11 mouse cellular contexts compared by ENCODE assay signal in genomic region chr4:61855831-61856698, GRCm38 (mm10). TPM values are rescaled to one million over a fixed set of nuclear protein-coding genes. Genes with fewer than 3 reads are reported as not detected.
DNase-seq lines count a peak whose midpoint lies in the region; ATAC-seq lines count a peak whose summit lies in the region.
"Had no signal": no experiment of that assay in that cellular context is flagged by ENCODE, and none has a peak within 500 bp of the region (broad histone marks: within the 10 kb centered on the region; RNA-seq: fewer than 3 reads in every experiment).

No protein-coding gene starts in this region.

- intact Hi-C loops in heart, postnatal 36 days (cut with DNase I), result no loop called here

- H3K4me2 ChIP-seq in heart, embryonic 13.5 days, result no peak overlapping the region
- no peak overlapping the region for H3K4me2 ChIP-seq in midbrain, embryonic 12.5 days (replicated peaks)
- H3K4me2 ChIP-seq in midbrain, embryonic 15.5 days, result no peak overlapping the region
- H3K4me2 ChIP-seq in midbrain, embryonic 13.5 days (replicated peaks), result no peak overlapping the region

- peak overlapping the region; percentile 82 for H3K27ac ChIP-seq in heart, embryonic 13.5 days (replicated peaks)
- no peak overlapping the region for H3K27ac ChIP-seq in midbrain, embryonic 12.5 days (replicated peaks)
- no peak overlapping the region for H3K27ac ChIP-seq in midbrain, embryonic 15.5 days
- H3K27ac ChIP-seq in midbrain, embryonic 13.5 days, result no peak overlapping the region

- no peak overlapping the region for H3K4me3 ChIP-seq in heart, embryonic 13.5 days
- no peak overlapping the region for H3K4me3 ChIP-seq in midbrain, embryonic 12.5 days
- no peak overlapping the region for H3K4me3 ChIP-seq in midbrain, embryonic 15.5 days
- H3K4me3 ChIP-seq in midbrain, embryonic 13.5 days (replicated peaks), result no peak overlapping the region

- WGBS in heart, embryonic 13.5 days, result 54% methylated on average over 18 of the region's 18 CpGs
- 95% methylated on average over 18 of the region's 18 CpGs for WGBS in midbrain, embryonic 12.5 days
- 93% methylated on average over 18 of the region's 18 CpGs for WGBS in midbrain, embryonic 15.5 days
- 92% methylated on average over 18 of the region's 18 CpGs for WGBS in midbrain, embryonic 13.5 days

- H3K27me3 ChIP-seq in heart, embryonic 13.5 days (replicated peaks), result no peaks in the 10 kb centered on the region
- H3K27me3 ChIP-seq in midbrain, embryonic 12.5 days, result no peaks in the 10 kb centered on the region
- no peaks in the 10 kb centered on the region for H3K27me3 ChIP-seq in midbrain, embryonic 15.5 days (replicated peaks)
- no peaks in the 10 kb centered on the region for H3K27me3 ChIP-seq in midbrain, embryonic 13.5 days

- peaks cover 15% of the 10 kb centered on the region; the same call in 1 of the 2 replicates for H3K9me3 ChIP-seq in heart, embryonic 13.5 days
- H3K9me3 ChIP-seq in midbrain, embryonic 12.5 days, result peaks cover 6% of the 10 kb centered on the region
- H3K9me3 ChIP-seq in midbrain, embryonic 15.5 days, result no peaks in the 10 kb centered on the region
- H3K9me3 ChIP-seq in midbrain, embryonic 13.5 days, result peaks cover 6% of the 10 kb centered on the region; the same call in 1 of the 2 replicates

- H3K36me3 ChIP-seq in heart, embryonic 13.5 days, result no peaks in the 10 kb centered on the region
- H3K36me3 ChIP-seq in midbrain, embryonic 12.5 days, result no peaks in the 10 kb centered on the region
- no peaks in the 10 kb centered on the region for H3K36me3 ChIP-seq in midbrain, embryonic 15.5 days (replicated peaks)
- no peaks in the 10 kb centered on the region for H3K36me3 ChIP-seq in midbrain, embryonic 13.5 days

- DNase-seq in heart, postnatal 36 days, result no peak
- no peak for DNase-seq in adrenal gland, adult 2 months
- no peak for DNase-seq in thymus, postnatal 25 days
- DNase-seq in gastrocnemius, postnatal 10 days, result no peak

- no peak overlapping the region for H3K9ac ChIP-seq in heart, embryonic 13.5 days
- H3K9ac ChIP-seq in midbrain, embryonic 12.5 days (replicated peaks), result no peak overlapping the region
- no peak overlapping the region for H3K9ac ChIP-seq in midbrain, embryonic 15.5 days
- no peak overlapping the region for H3K9ac ChIP-seq in midbrain, embryonic 13.5 days (replicated peaks)

- H3K4me1 ChIP-seq in heart, embryonic 13.5 days, result peaks cover 12% of the 10 kb centered on the region
- H3K4me1 ChIP-seq in midbrain, embryonic 12.5 days, result no peaks in the 10 kb centered on the region
- H3K4me1 ChIP-seq in midbrain, embryonic 15.5 days, result no peaks in the 10 kb centered on the region
- no peaks in the 10 kb centered on the region for H3K4me1 ChIP-seq in midbrain, embryonic 13.5 days (replicated peaks)

- peak; percentile 75 for ATAC-seq in heart, embryonic 13.5 days (ENCODE audit: extremely low read depth, insufficient number of reproducible peaks, low FRiP score, low TSS enrichment)
- peak; percentile 60; the same call in 1 of the 2 replicates for ATAC-seq in midbrain, embryonic 12.5 days (ENCODE audit: low FRiP score, low read depth)
- no peak for ATAC-seq in midbrain, embryonic 15.5 days (replicated peaks)
- peak; percentile 55 for ATAC-seq in midbrain, embryonic 13.5 days
- ATAC-seq: CD4-positive, CD25-positive, alpha-beta regulatory T cell, adult 4 months had no signal

RNA-seq across cellular contexts. Expression of gene Mup5, which starts 21.0 kb away (rescaled TPM):
- not detected in 2 replicates for polyA plus RNA-seq in heart, embryonic 13.5 days (2015; fragmentation: Nextera tagmentation; extraction: Ambion mirVana)
- not detected for total RNA-seq in heart, postnatal 36 days (2021)
- not detected in 2 replicates for polyA plus RNA-seq in midbrain, embryonic 12.5 days (2016; fragmentation: Nextera tagmentation; extraction: Ambion mirVana)
- not detected in 2 replicates for polyA plus RNA-seq in midbrain, embryonic 15.5 days (2015; fragmentation: Nextera tagmentation; extraction: Ambion mirVana)
- polyA plus RNA-seq in midbrain, embryonic 13.5 days (2015; fragmentation: Nextera tagmentation; extraction: Ambion mirVana), result not detected in 2 replicates
- not detected for total RNA-seq in adrenal gland, adult 2 months (2021)
- not detected in 2 replicates for polyA plus RNA-seq in adrenal gland, adult 2 months (2012; rRNA removed)
- total RNA-seq in gastrocnemius, postnatal 10 days (2021), result not detected
- total RNA-seq: common myeloid progenitor, adult 5-6 weeks had no signal
- polyA plus RNA-seq: CD4-positive, CD25-positive, alpha-beta regulatory T cell, adult 4 months; liver, embryonic 16.5 days had no signal
